Mouse (Mus musculus) heart, postnatal 10 days (tissue): Measurements from ENCODE around the gene Serpinb2. TPM values are rescaled to one million over a fixed set of nuclear protein-coding genes. Genes with fewer than 3 reads are reported as not detected.

Source experiments
- DNase-seq, 2 experiments: peaks; one replicate each; pipeline ENCODE4 v3.0.0; 2021
- intact Hi-C: fragments of 180-260 bp; cut with DNase I; formaldehyde crosslinking; loops from one replicate; pipeline ENCODE4 v1.15.1; 2025
- total RNA-seq, 2 experiments: library from RNA; stranded (reverse); gene quantifications; 2 replicates each; pipeline ENCODE4 v1.2.3; 2021

The Serpinb2 gene
- total RNA-seq, 2 experiments from 2014 or later = 0.57 TPM; not detected in 1

DNA sequence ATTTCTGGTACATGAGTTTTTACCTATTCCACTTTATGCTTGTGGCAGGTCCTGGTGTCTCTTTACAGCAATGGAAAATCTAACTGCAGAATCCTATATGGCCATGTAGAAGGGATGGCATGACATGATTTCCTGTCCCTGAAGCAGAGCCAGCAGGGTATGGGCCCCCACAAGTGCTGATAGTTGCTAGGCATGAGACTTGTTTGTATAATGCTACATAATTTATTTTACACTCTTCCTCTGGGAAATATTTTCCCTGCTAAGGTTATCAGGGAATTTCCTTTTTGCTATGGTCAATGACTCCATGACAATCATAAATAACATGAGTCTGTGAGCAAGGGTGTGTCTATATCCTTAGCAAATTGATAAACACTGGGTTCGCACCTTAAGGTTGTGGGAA, 66.3 kb downstream of the Serpinb2 start:
- no peak for DNase-seq
- intact Hi-C loops = no loop called here

DNA sequence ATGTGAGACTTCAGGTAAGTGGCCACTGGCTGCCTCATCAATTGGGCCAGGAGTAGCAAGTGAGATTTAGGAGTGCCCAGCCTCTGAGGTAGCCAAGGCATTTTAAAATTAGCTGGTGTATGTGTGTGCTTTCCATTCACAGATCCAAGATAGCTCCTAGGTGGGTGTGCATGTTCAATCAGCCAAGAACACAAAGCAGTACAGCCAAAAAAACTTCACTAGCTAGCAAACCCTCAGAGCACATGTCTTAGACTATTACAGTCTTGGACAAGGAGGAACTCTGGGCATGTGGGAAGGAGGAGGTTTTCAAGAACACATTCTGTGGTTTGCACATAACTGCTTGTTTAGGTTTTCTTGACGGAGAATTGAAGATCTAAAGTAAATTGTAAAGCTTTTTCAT, 70.0 kb downstream of the Serpinb2 start:
- intact Hi-C loops = no loop called here
- no peak for DNase-seq

DNA sequence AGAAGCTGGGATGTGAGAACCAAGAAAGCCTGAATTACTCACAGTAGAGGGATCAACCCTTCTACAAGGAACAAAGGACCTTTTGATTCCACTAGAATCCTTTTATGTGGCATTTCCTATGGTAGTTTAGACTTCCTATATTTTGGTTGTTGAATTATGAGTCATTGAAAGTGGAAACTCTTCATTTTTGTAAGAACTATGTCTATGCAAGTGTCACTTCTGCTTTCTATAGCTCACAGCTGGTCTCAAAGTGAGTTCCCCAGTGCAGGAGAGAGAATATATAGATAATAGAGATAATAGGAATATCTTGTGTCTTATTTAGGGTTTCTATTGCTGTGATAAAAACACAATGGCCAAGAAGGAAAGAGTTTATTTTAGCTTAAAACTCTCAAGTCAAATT, 71.7 kb downstream of the Serpinb2 start:
- no peak for DNase-seq
- intact Hi-C loops = no loop called here

DNA sequence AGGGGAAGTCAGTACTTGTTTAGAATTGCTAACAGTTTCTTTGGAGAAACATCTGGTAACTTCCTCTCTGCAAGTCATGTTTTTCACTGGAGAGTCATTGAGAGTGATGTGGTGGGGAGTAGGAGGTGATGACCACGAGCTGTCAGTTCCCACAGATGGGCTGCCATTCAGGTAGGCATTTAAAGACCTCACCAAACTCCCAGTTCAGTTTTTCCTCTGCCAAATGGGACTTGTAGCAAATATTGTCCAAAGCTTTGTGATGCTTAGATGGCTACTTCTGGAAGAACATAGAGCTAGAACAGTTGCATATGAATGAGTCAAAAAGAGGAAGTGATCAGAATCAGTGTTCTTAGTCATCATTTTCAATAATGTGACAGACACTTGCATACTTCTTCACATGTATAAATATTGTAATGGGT, 72.7 kb downstream of the Serpinb2 start:
- intact Hi-C loops = no loop called here
- no peak for DNase-seq

DNA sequence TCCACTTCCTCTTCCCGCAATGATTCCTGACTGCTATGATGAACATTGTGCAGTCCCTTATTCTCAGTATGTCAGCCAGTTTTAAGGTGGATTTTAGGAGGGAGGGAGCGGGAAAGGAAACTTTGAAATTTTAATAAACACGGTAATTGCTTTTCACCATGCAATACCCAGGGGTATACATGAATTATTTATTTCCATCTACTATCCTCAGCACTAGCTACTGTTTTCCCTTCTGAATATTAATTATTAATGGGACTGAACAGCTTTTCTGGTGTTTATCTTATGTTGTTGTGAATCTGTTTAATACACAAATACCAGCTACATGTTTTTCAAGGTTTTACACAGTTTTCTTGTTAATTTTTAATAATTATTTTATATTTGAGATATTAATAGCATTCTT, 73.7 kb downstream of the Serpinb2 start:
- DNase-seq = no peak
- intact Hi-C loops = no loop called here

Other genes starting within 250 kb of the Serpinb2 start
- gene Serpinb3b, start 233.1 kb upstream of the Serpinb2 start, total RNA-seq = not detected
- not detected for gene Serpinb3c, start 233.1 kb upstream of the Serpinb2 start, total RNA-seq
- not detected for gene Serpinb11, start 150.2 kb upstream of the Serpinb2 start, total RNA-seq
- not detected for gene Serpinb7, start 111.8 kb upstream of the Serpinb2 start, total RNA-seq
- gene Serpinb8, start 78.6 kb downstream of the Serpinb2 start, total RNA-seq = 1 to 10 TPM; 3.1 to 6.3 TPM